Mouse (Mus musculus) brain, embryonic 14.5 days (tissue): Measurements from ENCODE around the gene Atf3. TPM values are rescaled to one million over a fixed set of nuclear protein-coding genes. Genes with fewer than 3 reads are reported as not detected.

Experiments used
- DNase-seq: peaks from one replicate; pipeline ENCODE4 v3.0.0-alpha.2; 2011; ENCODE audit warnings: low read depth
- CTCF ChIP-seq: fragments of 200-500 bp; IDR thresholded peaks from 2 replicates; pipeline ENCODE4 v1.5.1; 2012; ENCODE audit warnings: inconsistent platforms, mild to moderate bottlenecking, moderate library complexity, borderline replicate concordance; ENCODE audit not compliant: insufficient read depth, insufficient read length; ENCODE audit errors: extremely low read depth
- POLR2A ChIP-seq: fragments of 200-500 bp; IDR thresholded peaks from 2 replicates; pipeline ENCODE4 v1.6.1; 2012; ENCODE audit warnings: mild to moderate bottlenecking, inconsistent platforms, borderline replicate concordance; ENCODE audit not compliant: poor library complexity, insufficient read depth, insufficient read length, severe bottlenecking; ENCODE audit errors: extremely low read depth
- polyA plus RNA-seq: library from polyadenylated mRNA; depleted of rRNA; stranded (reverse); fragments of >200 nt; gene quantifications from 2 replicates; pipeline ENCODE4 v1.2.3, GENCODE M21; 2012

The Atf3 gene
- polyA plus RNA-seq, 1 experiment, result 1.5 TPM

DNA sequence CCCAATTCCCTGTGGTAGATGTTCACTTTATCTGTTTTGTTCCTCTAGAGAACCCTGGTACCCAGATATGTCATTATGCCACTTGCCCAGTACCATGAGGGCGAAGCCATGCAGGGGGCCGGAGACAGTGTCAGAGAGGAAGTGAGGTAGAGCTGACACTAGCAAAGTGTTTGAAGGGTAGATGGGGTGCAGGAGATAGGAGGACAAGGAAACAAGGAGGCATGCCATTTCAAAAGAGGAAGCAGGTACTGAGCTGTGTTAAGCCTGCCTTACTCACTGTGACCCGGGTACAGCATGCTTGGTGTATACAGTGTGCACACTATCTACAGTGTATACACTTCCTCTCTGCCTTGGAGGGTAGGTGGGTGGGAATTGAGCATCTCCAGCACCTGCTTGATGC lies 32.1 kb upstream of the Atf3 start:
- TF ChIP-seq CTCF (no peak), POLR2A (no peak)
- DNase-seq, result no peak

- no peak for DNase-seq
Measured at GRCm38 (mm10) chr1:191248423-191248822, 30.6 kb upstream of the Atf3 start.

GRCm38 (mm10) chr1:191247561-191247960 lies 29.7 kb upstream of the Atf3 start:
- DNase-seq, result no peak
- no peak for TF ChIP-seq CTCF
- no peak for TF ChIP-seq POLR2A

More at GRCm38 (mm10) chr1:191248423-191248822, 30.6 kb upstream of the Atf3 start:
- TF ChIP-seq POLR2A (no peak), CTCF (no peak)

- TF ChIP-seq POLR2A (no peak), CTCF (no peak)
- DNase-seq, result no peak
Measured at GRCm38 (mm10) chr1:191243855-191244254, 26.0 kb upstream of the Atf3 start.

DNA sequence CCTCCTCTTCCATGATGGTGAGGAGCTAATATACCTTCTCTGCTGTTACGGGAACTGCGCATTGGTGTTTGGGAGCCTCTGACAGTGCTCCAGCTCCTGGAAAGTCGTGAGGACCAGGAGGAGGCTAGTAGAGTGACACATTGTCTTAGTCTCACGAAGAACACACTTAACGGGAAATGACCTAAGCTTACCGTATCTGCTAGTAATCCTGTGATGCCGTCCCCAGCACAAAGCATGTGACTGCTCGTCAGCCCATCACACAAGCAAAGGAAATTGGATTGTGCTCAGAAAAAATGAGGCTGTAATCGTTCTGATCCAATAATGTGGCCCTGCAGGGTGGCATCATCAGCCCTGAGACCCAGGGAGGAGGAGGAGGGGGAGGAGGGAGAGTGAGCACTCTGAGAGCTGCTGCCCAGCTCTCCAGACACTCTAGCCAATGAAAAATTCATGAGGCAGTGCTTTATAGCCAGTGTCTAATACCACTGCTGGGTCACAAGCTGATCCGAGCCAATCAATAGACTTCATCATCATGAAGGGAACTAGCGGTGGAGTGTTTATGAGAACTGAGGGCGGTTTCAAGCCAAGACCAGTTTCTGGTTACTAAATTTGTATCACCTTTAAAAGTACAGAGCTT lies 24.3 kb upstream of the Atf3 start:
- no peak for TF ChIP-seq CTCF
- TF ChIP-seq POLR2A, result no peak
- DNase-seq, result peak; percentile 71

DNA sequence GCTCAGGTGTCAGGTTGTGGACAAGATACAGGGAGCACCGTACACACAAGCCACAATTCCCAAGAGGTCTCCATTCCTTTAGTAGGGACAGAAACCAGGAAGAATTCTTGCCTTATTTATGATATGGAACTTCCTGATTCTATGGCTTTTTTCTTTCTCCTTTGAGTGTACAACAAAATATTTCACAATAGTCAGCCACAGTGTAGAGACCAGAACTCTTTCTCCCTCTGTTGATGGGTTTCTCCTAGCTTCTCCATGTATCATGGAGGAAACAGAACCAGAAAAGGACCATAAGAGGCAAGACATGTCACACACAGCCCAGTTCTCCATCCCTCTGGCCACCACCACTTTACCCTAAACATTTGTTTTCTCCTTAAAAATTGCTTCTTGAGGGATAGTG lies 23.7 kb upstream of the Atf3 start:
- no peak for TF ChIP-seq CTCF
- TF ChIP-seq POLR2A, result no peak
- no peak for DNase-seq

GRCm38 (mm10) chr1:191239602-191240001 lies 21.8 kb upstream of the Atf3 start:
- TF ChIP-seq POLR2A (no peak), CTCF (no peak)
- no peak for DNase-seq

GRCm38 (mm10) chr1:191235788-191236542 lies 18.1 kb upstream of the Atf3 start:
- TF ChIP-seq CTCF (no peak), POLR2A (no peak)
- no peak for DNase-seq

DNA sequence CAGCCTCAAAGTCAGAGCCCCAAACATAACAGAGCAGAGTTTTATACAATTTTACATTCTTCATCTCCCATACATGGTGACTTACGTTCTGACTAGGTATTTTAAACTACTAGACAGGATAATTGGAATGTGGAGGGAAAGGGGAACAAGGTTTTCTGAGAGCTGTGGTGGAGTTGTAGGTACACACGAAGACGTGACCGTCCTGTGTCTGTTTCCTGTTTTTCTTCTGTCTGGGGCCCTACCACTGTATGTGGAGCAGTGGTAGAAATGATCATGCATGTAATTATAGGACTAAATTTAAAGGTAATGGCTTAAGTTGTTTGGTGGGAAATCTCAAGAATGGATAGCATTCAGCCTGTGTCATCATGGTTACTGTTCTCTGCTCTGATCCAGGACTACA lies 17.0 kb upstream of the Atf3 start:
- TF ChIP-seq CTCF, result no peak
- no peak for TF ChIP-seq POLR2A
- no peak for DNase-seq

- DNase-seq, result no peak
- TF ChIP-seq POLR2A, result no peak
- TF ChIP-seq CTCF, result no peak
Measured at GRCm38 (mm10) chr1:191230355-191230931, 12.6 kb upstream of the Atf3 start.

DNA sequence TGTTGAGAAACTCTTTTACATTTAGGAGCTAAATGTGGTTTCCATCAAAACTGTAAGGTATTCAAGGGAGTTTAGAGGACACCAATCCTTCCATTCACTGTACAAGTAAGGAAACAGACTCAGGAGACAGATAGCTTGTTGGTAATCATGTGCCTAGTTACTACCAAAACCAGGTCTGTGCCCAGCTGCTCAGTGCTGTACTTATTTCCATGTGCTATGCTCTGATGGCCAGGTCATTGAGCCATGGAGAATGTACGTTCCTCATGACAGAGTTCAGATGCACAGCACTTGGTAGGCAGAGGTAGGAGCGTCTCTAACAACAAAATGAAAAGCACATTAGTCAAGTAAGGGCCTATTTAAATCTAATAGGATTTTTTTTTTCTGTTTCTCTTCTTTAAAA lies 8.7 kb upstream of the Atf3 start:
- no peak for DNase-seq
- TF ChIP-seq POLR2A (no peak), CTCF (no peak)
